Mouse (Mus musculus) heart, embryonic 13.5 days (tissue): Measurements from ENCODE around the gene Gm28047. TPM values are rescaled to one million over a fixed set of nuclear protein-coding genes. Genes with fewer than 3 reads are reported as not detected.

Source experiments
- ATAC-seq: fragments of 200-750 bp; cut with Nextera tagmentation; 2 replicates; pipeline ENCODE4 v1.8.0; 2017; ENCODE audit warnings: moderate TSS enrichment; ENCODE audit not compliant: insufficient number of reproducible peaks, low FRiP score, low TSS enrichment; ENCODE audit errors: extremely low read depth
- H3K27ac ChIP-seq: fragments of 300-500 bp; sonication (generic); replicated peaks from 2 replicates; pipeline ENCODE4 v1.5.1; 2015; ENCODE audit warnings: moderate library complexity, mild to moderate bottlenecking, inconsistent platforms
- H3K27me3 ChIP-seq: fragments of 300-500 bp; sonication (generic); replicated peaks from 2 replicates; pipeline ENCODE4 v1.6.1; 2015; ENCODE audit warnings: mild to moderate bottlenecking, inconsistent platforms
- H3K36me3 ChIP-seq: fragments of 300-500 bp; sonication (generic); 2 replicates; pipeline ENCODE4 v1.6.1; 2015; ENCODE audit warnings: mild to moderate bottlenecking, inconsistent platforms
- H3K4me1 ChIP-seq: fragments of 300-500 bp; sonication (generic); 2 replicates; pipeline ENCODE4 v1.6.1; 2015; ENCODE audit warnings: inconsistent platforms
- H3K4me2 ChIP-seq: fragments of 300-500 bp; sonication (generic); 2 replicates; pipeline ENCODE4 v1.6.1; 2015; ENCODE audit warnings: inconsistent platforms, mild to moderate bottlenecking, moderate library complexity
- H3K4me3 ChIP-seq: fragments of 300-500 bp; sonication (generic); 2 replicates; pipeline ENCODE4 v1.5.1; 2015; ENCODE audit warnings: moderate library complexity, mild to moderate bottlenecking, inconsistent platforms
- H3K9ac ChIP-seq: fragments of 300-500 bp; sonication (generic); 2 replicates; pipeline ENCODE4 v1.6.1; 2015; ENCODE audit warnings: inconsistent platforms, mild to moderate bottlenecking, moderate library complexity
- H3K9me3 ChIP-seq: fragments of 300-500 bp; sonication (generic); 2 replicates; pipeline ENCODE4 v1.6.1; 2016; ENCODE audit warnings: inconsistent platforms
- WGBS: fragments of 180-500 bp; shearing (Covaris S2); methylation state at CpG from one replicate; pipeline ENCODE4 v1.1.7; 2015; ENCODE audit warnings: mixed read lengths; 5-methylcytosine and 5-hydroxymethylcytosine counted together
- polyA plus RNA-seq: library from polyadenylated mRNA; unstranded; fragments of >200 nt; fragmentation: Nextera tagmentation; extraction: Ambion mirVana; gene quantifications from 2 replicates; pipeline ENCODE4 v1.2.1, GENCODE M21; 2015

Gene Gm28047
- polyA plus RNA-seq, 1 experiment from 2014 or later = not detected

- Histone ChIP-seq H3K4me1 (peaks cover 24% of the 10 kb centered on the region), H3K27me3 (no peaks in the 10 kb centered on the region), H3K4me3 (no peak overlapping the region), H3K27ac (no peak overlapping the region), H3K4me2 (no peak overlapping the region), H3K9ac (no peak overlapping the region), H3K9me3 (no peaks in the 10 kb centered on the region), H3K36me3 (peaks cover 52% of the 10 kb centered on the region)
- 77% methylated on average over 4 of the region's 4 CpGs for WGBS
- no peak for ATAC-seq
Observed at GRCm38 (mm10) chr15:102521480-102521879, 103.4 kb downstream of the Gm28047 start.

GRCm38 (mm10) chr15:102520416-102520815 lies 104.5 kb downstream of the Gm28047 start:
- ATAC-seq = no peak
- Histone ChIP-seq H3K4me3 (no peak overlapping the region), H3K4me1 (peaks cover 34% of the 10 kb centered on the region), H3K4me2 (peak overlapping the region; percentile 93), H3K27me3 (no peaks in the 10 kb centered on the region), H3K36me3 (peaks cover 42% of the 10 kb centered on the region), H3K27ac (peak overlapping the region; percentile 97; the same call in 1 of the 2 replicates), H3K9me3 (no peaks in the 10 kb centered on the region), H3K9ac (peak overlapping the region; percentile 85)
- 31% methylated on average over 4 of the region's 4 CpGs for WGBS

- Histone ChIP-seq H3K36me3 (peaks cover 37% of the 10 kb centered on the region), H3K4me2 (peak overlapping the region; percentile 93), H3K4me3 (peak overlapping the region; percentile 79), H3K9ac (peak overlapping the region; percentile 85), H3K27ac (peak overlapping the region; percentile 97), H3K9me3 (no peaks in the 10 kb centered on the region), H3K4me1 (peaks cover 37% of the 10 kb centered on the region), H3K27me3 (no peaks in the 10 kb centered on the region)
- no peak for ATAC-seq
- 50% methylated on average over 17 of the region's 17 CpGs for WGBS
Observed at GRCm38 (mm10) chr15:102519211-102520141, 105.4 kb downstream of the Gm28047 start.

GRCm38 (mm10) chr15:102518859-102519201 lies 106.0 kb downstream of the Gm28047 start:
- WGBS = 10% methylated on average over 9 of the region's 9 CpGs
- Histone ChIP-seq H3K27me3 (no peaks in the 10 kb centered on the region), H3K9ac (peak overlapping the region; percentile 85), H3K4me1 (peaks cover 37% of the 10 kb centered on the region), H3K9me3 (no peaks in the 10 kb centered on the region), H3K4me2 (peak overlapping the region; percentile 93), H3K27ac (peak overlapping the region; percentile 97), H3K36me3 (peaks cover 31% of the 10 kb centered on the region), H3K4me3 (peak overlapping the region; percentile 79)
- ATAC-seq = no peak

GRCm38 (mm10) chr15:102517976-102518858 lies 106.7 kb downstream of the Gm28047 start, which contains the start of gene Tarbp2:
Tarbp2 (plus strand) TSS chr15:102518192.
- Histone ChIP-seq H3K9me3 (no peaks in the 10 kb centered on the region), H3K36me3 (peaks cover 27% of the 10 kb centered on the region), H3K27ac (peak within 1 kb of the TSS; percentile 97), H3K4me2 (peak within 1 kb of the TSS; percentile 93), H3K27me3 (no peaks in the 10 kb centered on the region), H3K4me3 (peak within 1 kb of the TSS; percentile 79), H3K9ac (peak within 1 kb of the TSS; percentile 85), H3K4me1 (peaks cover 37% of the 10 kb centered on the region)
- peak; percentile 90 for ATAC-seq
- WGBS = under 1% methylated on average over 59 of the region's 60 CpGs

GRCm38 (mm10) chr15:102517631-102517975 lies 107.3 kb downstream of the Gm28047 start:
- Histone ChIP-seq H3K9me3 (no peaks in the 10 kb centered on the region), H3K4me2 (peak overlapping the region; percentile 93), H3K27me3 (no peaks in the 10 kb centered on the region), H3K36me3 (peaks cover 22% of the 10 kb centered on the region), H3K4me1 (peaks cover 38% of the 10 kb centered on the region), H3K27ac (peak overlapping the region; percentile 91), H3K9ac (peak overlapping the region; percentile 80), H3K4me3 (peak overlapping the region; percentile 79)
- WGBS = under 1% methylated on average over 10 of the region's 10 CpGs
- ATAC-seq = no peak

GRCm38 (mm10) chr15:102516728-102517404 lies 108.0 kb downstream of the Gm28047 start, which contains the start of gene Map3k12:
Map3k12 (minus strand) TSS chr15:102517064.
- Histone ChIP-seq H3K36me3 (peaks cover 14% of the 10 kb centered on the region), H3K9me3 (no peaks in the 10 kb centered on the region), H3K4me3 (peak within 1 kb of the TSS; percentile 79), H3K27me3 (no peaks in the 10 kb centered on the region), H3K4me2 (peak within 1 kb of the TSS; percentile 93), H3K9ac (peak within 1 kb of the TSS; percentile 80), H3K27ac (peak within 1 kb of the TSS; percentile 97), H3K4me1 (peaks cover 46% of the 10 kb centered on the region)
- no peak for ATAC-seq
- under 1% methylated on average over 42 of the region's 43 CpGs for WGBS

GRCm38 (mm10) chr15:102516293-102516692 lies 108.6 kb downstream of the Gm28047 start:
- Histone ChIP-seq H3K27ac (peak overlapping the region; percentile 91), H3K9ac (peak overlapping the region; percentile 80), H3K27me3 (no peaks in the 10 kb centered on the region), H3K36me3 (peaks cover 9% of the 10 kb centered on the region), H3K4me2 (peak overlapping the region; percentile 93), H3K9me3 (no peaks in the 10 kb centered on the region), H3K4me1 (peaks cover 51% of the 10 kb centered on the region), H3K4me3 (peak overlapping the region; percentile 79)
- ATAC-seq = no peak
- WGBS = 1% methylated on average over 12 of the region's 12 CpGs

GRCm38 (mm10) chr15:102515791-102516190 lies 109.1 kb downstream of the Gm28047 start:
- Histone ChIP-seq H3K36me3 (peaks cover 4% of the 10 kb centered on the region; the same call in 1 of the 2 replicates), H3K4me2 (peak overlapping the region; percentile 93), H3K9me3 (no peaks in the 10 kb centered on the region), H3K9ac (peak overlapping the region; percentile 80), H3K4me3 (peak overlapping the region; percentile 79), H3K4me1 (peaks cover 53% of the 10 kb centered on the region), H3K27ac (peak overlapping the region; percentile 91; the same call in 1 of the 2 replicates), H3K27me3 (no peaks in the 10 kb centered on the region)
- ATAC-seq = no peak
- 50% methylated on average over 4 of the region's 4 CpGs for WGBS

- Histone ChIP-seq H3K27ac (no peak overlapping the region), H3K4me3 (no peak overlapping the region), H3K9ac (no peak overlapping the region; the same call in 1 of the 2 replicates), H3K36me3 (no peaks in the 10 kb centered on the region), H3K9me3 (no peaks in the 10 kb centered on the region), H3K4me1 (peaks cover 48% of the 10 kb centered on the region), H3K27me3 (no peaks in the 10 kb centered on the region), H3K4me2 (peak overlapping the region; percentile 93; the same call in 1 of the 2 replicates)
- WGBS = 84% methylated on average over 2 of the region's 2 CpGs
- no peak for ATAC-seq
Observed at GRCm38 (mm10) chr15:102515261-102515660, 109.6 kb downstream of the Gm28047 start.
